Mouse (Mus musculus) cerebral cortex, adult 2 months (tissue): Measurements from ENCODE around the gene Zfp961.

Experiments
- WGBS: fragments of 180-500 bp; shearing (Covaris S2); methylation state at CpG from one replicate; pipeline ENCODE4 v1.1.7; 2018; 5-methylcytosine and 5-hydroxymethylcytosine counted together

The Zfp961 gene

GRCm38 (mm10) chr8:72032926-72033325, 82.1 kb downstream of the Zfp961 start:
- WGBS, result 10% methylated on average over 4 of the region's 4 CpGs

DNA sequence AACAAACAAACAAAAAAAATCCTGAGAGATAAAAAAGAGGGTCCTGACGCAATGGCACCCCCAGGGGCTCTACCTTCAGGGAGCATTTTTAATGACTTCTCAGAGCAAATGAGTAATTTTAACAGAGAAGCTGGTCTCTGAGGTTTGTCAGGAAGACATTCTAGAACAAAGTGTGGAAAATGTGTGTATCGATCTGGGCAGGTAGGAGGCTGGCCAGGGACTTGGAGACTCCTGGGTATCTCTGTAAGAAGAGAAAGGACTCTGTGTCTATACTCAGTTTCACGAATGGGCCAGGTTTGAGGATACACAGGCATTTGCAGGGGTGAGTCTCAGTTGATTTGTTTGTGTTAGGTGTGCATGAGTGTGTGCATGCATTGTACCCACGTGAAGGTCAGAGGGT, 90.1 kb downstream of the Zfp961 start, which contains the start of gene Olfr372:
Gene Olfr372 (plus strand): TSS at position 301 of the 400 bp plus-strand sequence.
- 79% methylated on average over 4 of the region's 4 CpGs for WGBS

DNA sequence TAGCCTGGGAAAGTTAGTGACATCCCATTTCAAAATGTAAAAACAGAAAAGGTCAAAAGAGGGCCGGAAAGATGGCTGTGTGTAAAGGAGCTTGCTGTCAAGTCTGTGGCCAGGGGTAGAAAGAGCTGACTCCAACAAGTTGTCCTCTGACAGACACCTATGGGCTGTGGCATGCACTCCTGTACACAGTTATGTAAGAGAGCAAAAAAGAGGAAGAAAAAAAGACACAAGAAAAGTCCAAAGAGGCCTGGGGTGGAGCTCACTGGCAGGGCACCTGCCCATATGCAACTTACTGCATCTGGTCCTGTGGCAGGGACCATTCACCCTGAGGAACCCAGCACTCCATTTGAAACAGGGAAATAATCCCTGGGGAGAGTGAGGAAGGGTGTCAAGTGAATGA, 91.7 kb downstream of the Zfp961 start:
- WGBS, result 92% methylated on average over 1 of the region's 1 CpGs
